Mouse (Mus musculus): Measurements from ENCODE around the gene Gast.
"Not testable (repeated sequence)": the region's sequence is repeated elsewhere in the genome, so short reads cannot be mapped to it uniquely, and the experiment has no call there.

Gast gene

DNA sequence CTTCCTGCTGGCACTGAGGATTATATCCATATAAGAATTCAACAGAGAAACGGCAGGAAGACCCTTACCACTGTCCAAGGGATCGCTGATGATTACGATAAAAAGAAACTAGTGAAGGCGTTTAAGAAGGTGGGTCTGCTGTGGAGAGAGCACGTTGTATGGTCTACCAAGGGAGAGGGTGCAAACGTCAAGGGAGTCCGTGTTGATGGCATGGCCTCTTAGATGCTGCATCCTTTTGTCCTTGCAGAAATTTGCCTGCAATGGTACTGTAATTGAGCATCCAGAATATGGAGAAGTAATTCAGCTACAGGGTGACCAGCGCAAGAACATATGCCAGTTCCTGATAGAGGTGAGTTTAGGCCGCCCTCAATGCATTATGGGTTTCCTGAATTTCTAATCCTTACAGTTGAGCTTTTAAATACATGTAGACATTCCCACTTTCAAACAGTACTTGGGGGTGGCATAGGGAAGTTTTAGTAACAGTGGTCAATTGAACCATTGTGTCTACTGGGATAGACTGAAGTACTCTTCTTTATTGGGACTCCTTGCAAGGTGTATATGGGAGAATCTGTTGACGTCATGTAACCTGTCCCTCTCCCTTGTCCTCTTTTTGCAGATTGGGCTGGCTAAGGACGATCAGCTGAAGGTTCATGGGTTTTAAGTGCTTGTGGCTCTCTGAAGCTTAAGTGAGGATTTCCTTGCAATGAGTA lies 13.4 kb upstream of the Gast start:
- DNase-seq (ENCODE audit: low spot score), result not testable (repeated sequence)

DNA sequence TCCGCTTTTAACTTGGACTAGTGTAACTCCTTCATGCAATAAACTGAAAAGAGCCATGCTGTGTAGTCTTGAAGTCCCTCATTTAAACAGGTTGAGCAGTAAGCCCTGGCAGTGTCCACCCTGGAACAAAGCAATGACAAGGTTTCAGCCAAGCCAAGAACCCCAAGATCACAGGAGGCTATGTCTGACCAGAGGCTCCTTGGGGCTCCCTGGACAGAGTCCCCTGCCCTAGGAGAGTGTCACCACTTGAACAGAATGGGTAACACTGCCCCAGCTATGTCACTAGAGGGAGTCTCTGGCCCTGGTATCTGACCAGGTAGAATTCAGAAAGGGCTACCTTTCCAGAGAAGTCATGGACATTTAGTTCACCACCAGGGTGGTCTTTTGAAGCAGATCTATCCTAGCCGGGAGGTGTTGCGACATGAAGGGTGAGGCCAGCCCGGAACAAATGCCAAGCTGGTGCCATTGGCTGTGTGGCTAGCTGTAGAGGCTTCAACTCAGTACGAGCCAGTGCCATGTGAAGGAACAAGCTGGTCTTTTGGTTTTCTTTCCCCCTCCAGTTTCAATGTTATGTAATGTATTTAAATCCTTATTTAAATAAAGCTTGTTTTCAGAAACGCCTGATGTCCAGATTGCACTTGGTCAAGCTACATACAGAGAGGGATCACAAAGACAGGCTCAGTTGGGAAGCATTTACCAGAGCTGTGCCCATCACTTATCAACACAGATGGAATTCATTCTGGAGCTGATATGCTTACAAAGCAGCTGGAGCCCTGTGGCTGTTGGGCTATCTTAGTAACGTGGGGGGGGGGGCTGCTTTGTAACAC lies 12.5 kb upstream of the Gast start:
- DNase-seq (ENCODE audit: low spot score), result not testable (repeated sequence)

GRCm38 (mm10) chr11:100322591-100323258 lies 11.5 kb upstream of the Gast start:
- no peak for DNase-seq (ENCODE audit: low spot score)

DNA sequence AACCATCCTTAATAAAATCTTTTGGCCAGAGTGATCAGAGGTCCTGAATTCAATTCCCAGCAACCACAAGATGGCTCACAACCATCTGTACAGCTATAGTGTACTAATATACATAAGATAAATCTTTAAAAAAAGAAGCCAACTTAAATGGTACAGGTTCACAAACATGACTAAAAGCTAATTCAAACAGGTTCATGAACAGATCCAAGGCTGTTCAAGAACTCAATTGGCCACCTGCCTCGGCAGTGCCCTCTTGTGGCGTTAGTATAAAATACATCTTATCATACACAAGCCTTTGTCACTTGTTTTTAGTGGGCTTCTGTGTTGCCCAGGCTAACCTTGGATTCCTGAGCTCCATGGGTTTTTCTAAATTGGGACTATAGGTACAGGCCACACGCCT lies 10.6 kb upstream of the Gast start:
- DNase-seq (ENCODE audit: low spot score), result peak; percentile 85

GRCm38 (mm10) chr11:100325062-100325629 lies 9.1 kb upstream of the Gast start:
- DNase-seq (ENCODE audit: low spot score), result peak; percentile 16

GRCm38 (mm10) chr11:100327316-100327715 lies 6.9 kb upstream of the Gast start:
- no peak for DNase-seq (ENCODE audit: low spot score)

- no peak for DNase-seq (ENCODE audit: low spot score)
Measured at GRCm38 (mm10) chr11:100327761-100328160, 6.4 kb upstream of the Gast start.

GRCm38 (mm10) chr11:100330235-100330634 lies 4.0 kb upstream of the Gast start:
- no peak for DNase-seq (ENCODE audit: low spot score)

- not testable (repeated sequence) for DNase-seq (ENCODE audit: low spot score)
Measured at GRCm38 (mm10) chr11:100330816-100331375, 3.3 kb upstream of the Gast start.

- DNase-seq (ENCODE audit: low spot score), result no peak
Measured at GRCm38 (mm10) chr11:100332766-100333515, 1.3 kb upstream of the Gast start.

DNA sequence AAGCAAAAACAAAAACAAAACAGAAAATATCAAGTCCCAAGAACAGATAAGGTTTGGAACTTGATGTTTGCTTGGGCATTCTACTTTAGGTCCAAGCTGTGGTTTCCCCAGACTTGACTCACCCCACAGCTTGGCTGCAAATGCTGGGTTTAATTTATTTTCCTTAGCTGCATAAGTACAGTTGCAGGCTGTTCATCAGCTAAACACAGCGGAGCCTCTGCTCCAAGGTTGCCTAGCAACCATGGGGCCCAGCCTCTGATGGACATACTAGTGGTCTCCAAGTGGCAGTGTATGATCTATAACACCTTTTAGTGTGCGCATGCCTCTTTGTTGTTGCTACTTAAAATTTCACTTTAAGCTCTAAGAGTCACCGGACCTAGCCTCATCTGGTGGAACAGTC lies 1.5 kb downstream of the Gast start:
- peak; percentile 69 for DNase-seq (ENCODE audit: low spot score)

DNA sequence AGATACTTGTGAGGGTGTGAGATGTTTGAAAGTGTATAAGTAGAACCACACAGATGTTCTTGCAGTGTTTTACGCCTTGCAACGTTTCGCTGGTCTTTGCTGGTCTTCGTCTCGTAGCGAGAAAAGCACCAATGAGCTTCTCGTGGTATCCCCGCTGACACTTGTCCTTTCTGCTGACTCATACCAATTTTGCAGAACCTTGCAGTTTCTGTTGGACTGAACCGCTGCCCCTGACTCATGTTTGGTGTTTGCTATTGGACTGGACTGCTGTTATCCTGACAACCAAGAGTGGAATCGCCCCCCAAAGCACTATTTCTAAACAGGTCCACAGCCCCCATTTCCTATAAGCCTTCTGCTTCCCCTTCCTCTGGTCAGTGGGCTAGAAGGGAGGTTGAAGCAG lies 10.1 kb downstream of the Gast start:
- no peak for DNase-seq (ENCODE audit: low spot score)

GRCm38 (mm10) chr11:100352076-100352857 lies 18.1 kb downstream of the Gast start:
- peak; percentile 58 for DNase-seq (ENCODE audit: low spot score)

DNA sequence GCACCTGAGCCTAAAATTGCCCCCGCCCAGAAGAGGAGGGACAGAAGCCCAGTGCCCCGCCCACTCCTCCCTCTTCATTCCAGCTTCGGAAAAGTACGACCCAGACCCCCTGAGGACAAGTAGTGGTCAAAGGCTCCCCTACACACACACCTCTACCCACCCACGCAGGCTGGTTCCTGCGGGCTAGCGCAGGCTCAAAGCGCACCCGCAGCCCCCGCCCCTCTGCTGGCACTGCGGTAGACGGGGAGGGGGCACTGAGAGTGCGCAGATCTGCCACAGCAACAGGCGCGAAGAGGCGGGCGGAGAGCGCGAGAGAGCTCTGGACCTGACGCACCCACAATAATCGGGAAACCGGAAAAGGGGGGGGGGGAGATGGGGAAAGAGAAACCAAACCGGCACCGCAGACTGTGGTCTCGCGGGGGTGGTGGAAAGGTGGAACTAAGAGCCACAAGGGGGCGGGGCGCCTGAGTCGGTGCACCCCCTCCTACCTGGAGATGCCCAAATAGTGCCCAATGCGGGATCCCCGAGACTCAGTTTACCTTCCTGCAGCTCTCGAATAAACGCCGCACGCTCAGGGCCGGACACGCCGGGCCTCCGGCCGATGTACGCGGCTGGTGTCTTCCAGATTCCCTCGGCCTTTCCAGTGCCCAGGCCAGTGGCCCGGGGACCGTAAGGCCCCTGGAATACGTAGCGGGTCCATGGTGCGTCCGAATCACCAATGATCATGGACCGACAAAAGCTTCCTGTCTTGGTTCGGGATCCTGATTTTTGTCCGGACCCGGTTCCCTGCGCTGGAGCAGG lies 21.1 kb downstream of the Gast start:
- peak; percentile 54 for DNase-seq (ENCODE audit: low spot score)

GRCm38 (mm10) chr11:100355972-100356818 lies 22.0 kb downstream of the Gast start, which contains the start of gene Hap1:
TSS of gene Hap1 (minus strand) at chr11:100356128.
- peak; percentile 87 for DNase-seq (ENCODE audit: low spot score)

DNA sequence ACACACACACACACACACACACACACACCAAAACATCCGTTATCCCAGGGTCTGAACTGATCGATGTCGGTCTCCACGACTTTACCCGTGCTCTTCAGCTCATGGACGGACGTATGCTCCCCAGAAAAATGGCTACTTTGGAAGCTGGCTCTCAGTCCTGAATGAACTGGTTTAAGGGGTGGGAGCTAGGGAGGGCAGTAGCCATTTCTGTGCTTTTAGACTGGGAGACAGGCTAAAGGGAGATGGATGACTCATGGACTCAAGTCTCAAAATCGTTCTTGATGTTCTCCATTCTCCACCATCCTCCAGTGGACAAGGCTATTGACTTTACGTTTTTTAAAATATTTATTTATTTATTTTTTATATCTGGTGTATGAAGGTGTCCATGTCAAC lies 22.6 kb downstream of the Gast start:
- peak; percentile 48 for DNase-seq (ENCODE audit: low spot score)

- DNase-seq (ENCODE audit: low spot score), result peak; percentile 26
Measured at GRCm38 (mm10) chr11:100357408-100357807, 23.2 kb downstream of the Gast start.

DNA sequence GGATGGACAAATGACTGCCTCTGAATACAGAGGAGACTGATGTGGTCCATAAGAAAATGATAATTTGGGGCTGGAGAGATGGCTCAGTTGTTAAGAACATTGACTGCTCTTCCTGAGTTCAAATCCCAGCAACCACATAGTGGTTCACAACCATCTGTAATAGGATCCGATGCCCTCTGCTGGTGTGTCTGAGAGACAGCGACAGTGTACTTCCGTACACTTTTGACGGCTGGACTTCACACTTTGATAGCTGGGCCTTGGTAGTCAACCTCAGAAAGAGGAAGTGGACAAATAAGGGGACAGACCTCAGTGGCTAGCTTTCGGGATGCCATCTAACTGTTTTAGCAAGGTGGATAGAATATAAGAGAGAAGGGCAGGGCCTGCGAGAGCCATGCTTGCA lies 26.0 kb downstream of the Gast start:
- no peak for DNase-seq (ENCODE audit: low spot score)

DNA sequence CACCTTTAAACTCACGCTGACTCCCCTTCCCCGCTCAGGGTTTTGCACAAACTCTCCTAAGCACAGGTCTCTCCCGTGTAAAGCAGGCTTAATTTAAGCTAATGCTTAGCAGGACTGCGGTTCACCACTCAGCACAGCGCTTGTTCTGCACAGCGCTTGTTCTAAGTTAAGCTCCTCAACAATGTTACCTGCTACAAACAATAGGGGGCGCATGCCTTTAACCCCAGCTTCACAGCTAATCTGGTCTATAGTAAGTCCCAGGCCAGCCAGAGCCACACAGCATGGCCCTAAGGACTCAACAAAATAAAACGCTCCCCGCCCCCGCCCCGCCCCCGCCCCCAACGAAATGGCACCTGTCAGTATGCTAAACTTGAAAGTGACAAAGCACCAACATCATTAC lies 26.9 kb downstream of the Gast start:
- DNase-seq (ENCODE audit: low spot score), result not testable (repeated sequence)

Data from retina, embryonic 14.5 days (tissue).